Mouse (Mus musculus) embryonic facial prominence, embryonic 12.5 days (tissue): Measurements from ENCODE around the gene Olfr411. TPM values are rescaled to one million over a fixed set of nuclear protein-coding genes. Genes with fewer than 3 reads are reported as not detected.

ENCODE experiments used
- ATAC-seq: fragments of 200-750 bp; cut with Nextera tagmentation; 2 replicates; pipeline ENCODE4 v1.8.0; 2017; ENCODE audit not compliant: insufficient number of reproducible peaks, insufficient read depth, low FRiP score, low TSS enrichment
- H3K27ac ChIP-seq: fragments of 300-500 bp; sonication (generic); 2 replicates; pipeline ENCODE4 v1.5.1; 2016; ENCODE audit warnings: mild to moderate bottlenecking
- H3K27me3 ChIP-seq: fragments of 300-500 bp; sonication (generic); 2 replicates; pipeline ENCODE4 v1.6.1; 2016; ENCODE audit warnings: mild to moderate bottlenecking, moderate library complexity
- H3K36me3 ChIP-seq: fragments of 300-500 bp; sonication (generic); 2 replicates; pipeline ENCODE4 v1.6.1; 2016; ENCODE audit warnings: mild to moderate bottlenecking
- H3K4me1 ChIP-seq: fragments of 300-500 bp; sonication (generic); 2 replicates; pipeline ENCODE4 v1.6.1; 2016
- H3K4me2 ChIP-seq: fragments of 300-500 bp; sonication (generic); replicated peaks from 2 replicates; pipeline ENCODE4 v1.6.1; 2016; ENCODE audit warnings: mild to moderate bottlenecking, moderate library complexity
- H3K4me3 ChIP-seq: fragments of 300-500 bp; sonication (generic); 2 replicates; pipeline ENCODE4 v1.5.1; 2016; ENCODE audit warnings: mild to moderate bottlenecking
- H3K9ac ChIP-seq: fragments of 300-500 bp; sonication (generic); 2 replicates; pipeline ENCODE4 v1.6.1; 2016; ENCODE audit warnings: mild to moderate bottlenecking, moderate library complexity
- H3K9me3 ChIP-seq: fragments of 300-500 bp; sonication (generic); 2 replicates; pipeline ENCODE4 v1.6.1; 2016; ENCODE audit warnings: mild to moderate bottlenecking, moderate library complexity
- WGBS: fragments of 180-500 bp; shearing (Covaris S2); methylation state at CpG from one replicate; pipeline ENCODE4 v1.1.7; 2016; 5-methylcytosine and 5-hydroxymethylcytosine counted together
- polyA plus RNA-seq: library from polyadenylated mRNA; unstranded; fragments of >200 nt; fragmentation: Nextera tagmentation; extraction: Ambion mirVana; gene quantifications from 2 replicates; pipeline ENCODE4 v1.2.1, GENCODE M21; 2016

Olfr411 gene
- polyA plus RNA-seq, 1 experiment from 2014 or later, result not detected

GRCm38 (mm10) chr11:74337931-74338330 lies 14.5 kb downstream of the Olfr411 start, which contains the start of gene Olfr410:
Gene Olfr410, minus strand, starts transcription at chr11:74338031.
- H3K36me3 ChIP-seq, result no peaks in the 10 kb centered on the region
- H3K4me1 ChIP-seq, result no peaks in the 10 kb centered on the region
- H3K4me3 ChIP-seq, result no peak within 1 kb of the TSS
- H3K9ac ChIP-seq, result no peak within 1 kb of the TSS
- H3K9me3 ChIP-seq, result no peaks in the 10 kb centered on the region
- ATAC-seq, result no peak
- H3K4me2 ChIP-seq, result no peak within 1 kb of the TSS
- no peak within 1 kb of the TSS for H3K27ac ChIP-seq
- WGBS, result 82% methylated on average over 6 of the region's 6 CpGs
- no peaks in the 10 kb centered on the region for H3K27me3 ChIP-seq

- Histone ChIP-seq H3K9me3 (no peaks in the 10 kb centered on the region), H3K9ac (no peak overlapping the region), H3K4me2 (no peak overlapping the region), H3K4me1 (no peaks in the 10 kb centered on the region), H3K27me3 (no peaks in the 10 kb centered on the region), H3K4me3 (no peak overlapping the region), H3K36me3 (no peaks in the 10 kb centered on the region), H3K27ac (no peak overlapping the region)
- ATAC-seq, result no peak
Measured at GRCm38 (mm10) chr11:74328781-74329180, 23.7 kb downstream of the Olfr411 start.

GRCm38 (mm10) chr11:74326044-74326443 lies 26.4 kb downstream of the Olfr411 start:
- H3K9ac ChIP-seq, result no peak overlapping the region
- no peak for ATAC-seq
- no peaks in the 10 kb centered on the region for H3K36me3 ChIP-seq
- no peaks in the 10 kb centered on the region for H3K27me3 ChIP-seq
- H3K4me3 ChIP-seq, result no peak overlapping the region
- WGBS, result 70% methylated on average over 2 of the region's 2 CpGs
- H3K4me1 ChIP-seq, result no peaks in the 10 kb centered on the region
- H3K9me3 ChIP-seq, result no peaks in the 10 kb centered on the region
- H3K4me2 ChIP-seq, result no peak overlapping the region
- no peak overlapping the region for H3K27ac ChIP-seq

Other genes with a start within 250 kb of the Olfr411 start
- not detected in 2 replicates for gene Olfr401, start 238.9 kb downstream of the Olfr411 start, polyA plus RNA-seq
- not detected in 2 replicates for gene Olfr402, start 199.1 kb downstream of the Olfr411 start, polyA plus RNA-seq
- gene Olfr403, start 166.4 kb downstream of the Olfr411 start, polyA plus RNA-seq, result not detected in 2 replicates
- gene Olfr43, start 141.3 kb downstream of the Olfr411 start, polyA plus RNA-seq, result not detected in 2 replicates
- gene Olfr406, start 92.8 kb downstream of the Olfr411 start, polyA plus RNA-seq, result not detected in 2 replicates
- not detected in 2 replicates for gene Olfr59, start 68.9 kb downstream of the Olfr411 start, polyA plus RNA-seq
- gene Olfr410, start 14.6 kb downstream of the Olfr411 start, polyA plus RNA-seq, result 0.05 TPM in 1 of 2 replicates, not detected in the other
- not detected in 2 replicates for gene Olfr412, start 9.4 kb upstream of the Olfr411 start, polyA plus RNA-seq